Mouse (Mus musculus): ENCODE measurements around the gene Iqgap2. TPM values are rescaled to one million over a fixed set of nuclear protein-coding genes. Genes with fewer than 3 reads are reported as not detected.

The Iqgap2 gene
- polyA plus RNA-seq, 1 experiment from 2014 or later: 6.2 TPM

DNA sequence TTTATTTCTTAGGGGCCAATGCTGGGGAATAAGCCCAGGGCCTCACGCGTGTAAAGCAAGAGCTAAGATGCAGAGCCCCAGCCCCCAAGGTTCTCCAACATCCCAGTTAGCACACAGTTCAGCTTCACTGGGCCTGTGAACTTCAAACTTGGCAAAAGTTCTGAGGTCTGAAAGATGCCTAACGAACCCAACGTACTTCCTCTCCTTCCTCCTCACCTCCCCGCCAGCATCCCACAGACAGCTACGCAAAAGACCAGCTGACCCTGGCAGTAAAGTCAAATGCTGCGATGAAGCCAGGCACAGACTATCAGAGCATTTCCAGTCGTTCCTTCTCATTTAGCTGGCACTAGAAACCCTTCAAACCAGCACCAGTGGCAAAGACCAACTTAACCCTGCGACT is 10.3 kb downstream of the Iqgap2 start:
- no peak overlapping the region for H3K9ac ChIP-seq
- H3K27ac ChIP-seq: no peak overlapping the region
- no peaks in the 10 kb centered on the region for H3K27me3 ChIP-seq
- H3K4me3 ChIP-seq: no peak overlapping the region
- 80% methylated on average over 9 of the region's 9 CpGs for WGBS
- H3K9me3 ChIP-seq: no peaks in the 10 kb centered on the region
- ATAC-seq (ENCODE audit: borderline replicate concordance, extremely low read depth, low FRiP score, low TSS enrichment): no peak
- 0 out of 2 replicates have a peak, but pooled peaks cover 3% of the 10 kb centered on the region for H3K4me1 ChIP-seq
- no peaks in the 10 kb centered on the region for H3K36me3 ChIP-seq
- no peak overlapping the region for H3K4me2 ChIP-seq

DNA sequence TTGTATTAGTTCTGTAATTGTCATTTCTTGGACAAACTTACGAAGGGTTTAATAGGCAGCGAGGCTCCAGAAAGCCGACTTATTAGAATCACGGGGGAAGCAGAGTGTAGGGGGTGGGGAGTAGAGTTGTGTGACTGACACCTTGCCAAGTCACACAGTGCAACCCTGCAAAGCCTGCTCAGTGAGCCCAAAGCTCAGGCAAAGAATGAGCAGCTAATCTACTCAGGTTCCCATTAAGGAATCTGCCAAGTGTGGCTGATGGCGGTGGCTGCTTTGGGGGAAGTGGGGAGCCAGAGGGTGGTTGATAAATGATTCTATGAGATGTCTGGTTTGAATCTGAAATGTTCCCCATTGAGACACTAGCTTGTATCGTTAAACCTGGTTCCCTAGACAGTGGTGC is 11.1 kb downstream of the Iqgap2 start:
- H3K4me2 ChIP-seq: no peak overlapping the region
- H3K4me1 ChIP-seq: 0 out of 2 replicates have a peak, but pooled peaks cover 3% of the 10 kb centered on the region
- H3K27ac ChIP-seq: no peak overlapping the region
- H3K9me3 ChIP-seq: no peaks in the 10 kb centered on the region
- H3K4me3 ChIP-seq: no peak overlapping the region
- ATAC-seq (ENCODE audit: borderline replicate concordance, extremely low read depth, low FRiP score, low TSS enrichment): peak; percentile 70; the same call in 1 of the 2 replicates
- no peak overlapping the region for H3K9ac ChIP-seq
- no peaks in the 10 kb centered on the region for H3K36me3 ChIP-seq
- H3K27me3 ChIP-seq: no peaks in the 10 kb centered on the region
- WGBS: 51% methylated on average over 6 of the region's 6 CpGs

GRCm38 (mm10) chr13:95871993-95872392 is 19.7 kb downstream of the Iqgap2 start:
- no peak for ATAC-seq (ENCODE audit: borderline replicate concordance, extremely low read depth, low FRiP score, low TSS enrichment)
- Histone ChIP-seq H3K9me3 (no peaks in the 10 kb centered on the region), H3K4me1 (no peaks in the 10 kb centered on the region), H3K27me3 (no peaks in the 10 kb centered on the region), H3K9ac (no peak overlapping the region), H3K4me3 (no peak overlapping the region), H3K36me3 (no peaks in the 10 kb centered on the region), H3K4me2 (no peak overlapping the region), H3K27ac (no peak overlapping the region)
- 49% methylated on average over 4 of the region's 4 CpGs for WGBS

- no peak for ATAC-seq (ENCODE audit: borderline replicate concordance, extremely low read depth, low FRiP score, low TSS enrichment)
- Histone ChIP-seq H3K4me2 (no peak overlapping the region), H3K36me3 (no peaks in the 10 kb centered on the region), H3K4me3 (no peak overlapping the region), H3K27ac (no peak overlapping the region), H3K9me3 (no peaks in the 10 kb centered on the region), H3K4me1 (no peaks in the 10 kb centered on the region), H3K9ac (no peak overlapping the region), H3K27me3 (no peaks in the 10 kb centered on the region)
- 87% methylated on average over 8 of the region's 8 CpGs for WGBS
Observed at GRCm38 (mm10) chr13:95870626-95871025, 21.1 kb downstream of the Iqgap2 start.

- no peak overlapping the region for H3K27ac ChIP-seq
- 67% methylated on average over 8 of the region's 8 CpGs for WGBS
Observed at GRCm38 (mm10) chr13:95868896-95869540, 22.7 kb downstream of the Iqgap2 start.

DNA sequence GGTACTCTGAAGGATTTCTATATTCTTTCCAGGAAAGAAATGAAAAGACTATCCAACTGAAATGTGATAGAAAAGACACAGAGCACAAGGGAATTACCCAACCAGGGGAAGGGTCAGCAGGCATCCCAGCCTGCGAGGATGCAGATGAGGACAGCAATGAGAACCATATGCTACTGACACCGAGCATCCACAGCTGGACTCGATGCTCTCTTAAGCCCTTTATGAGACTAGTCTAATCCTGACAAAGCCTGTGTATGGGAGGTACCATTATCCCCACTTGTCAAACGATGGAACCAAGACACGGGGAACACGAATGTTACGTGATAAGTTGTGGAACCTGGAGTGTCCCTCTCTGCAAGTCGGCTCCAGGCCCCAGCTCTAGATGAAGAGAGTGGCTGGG is 29.5 kb downstream of the Iqgap2 start:
- no peaks in the 10 kb centered on the region for H3K9me3 ChIP-seq
- 64% methylated on average over 8 of the region's 8 CpGs for WGBS

More at GRCm38 (mm10) chr13:95868896-95869540, 22.7 kb downstream of the Iqgap2 start:
- H3K4me1 ChIP-seq: no peaks in the 10 kb centered on the region
- ATAC-seq (ENCODE audit: borderline replicate concordance, extremely low read depth, low FRiP score, low TSS enrichment): no peak
- no peaks in the 10 kb centered on the region for H3K36me3 ChIP-seq
- no peaks in the 10 kb centered on the region for H3K9me3 ChIP-seq
- H3K4me3 ChIP-seq: no peak overlapping the region
- no peaks in the 10 kb centered on the region for H3K27me3 ChIP-seq
- H3K9ac ChIP-seq: no peak overlapping the region
- no peak overlapping the region for H3K4me2 ChIP-seq

GRCm38 (mm10) chr13:95859271-95859670 is 32.5 kb downstream of the Iqgap2 start:
- Histone ChIP-seq H3K27ac (no peak overlapping the region), H3K4me2 (no peak overlapping the region), H3K9me3 (no peaks in the 10 kb centered on the region), H3K36me3 (no peaks in the 10 kb centered on the region), H3K27me3 (no peaks in the 10 kb centered on the region), H3K4me3 (no peak overlapping the region), H3K4me1 (no peaks in the 10 kb centered on the region), H3K9ac (no peak overlapping the region)
- 58% methylated on average over 4 of the region's 4 CpGs for WGBS
- no peak for ATAC-seq (ENCODE audit: borderline replicate concordance, extremely low read depth, low FRiP score, low TSS enrichment)

More for the DNA sequence above, 29.5 kb downstream of the Iqgap2 start:
- H3K4me3 ChIP-seq: no peak overlapping the region
- no peak overlapping the region for H3K4me2 ChIP-seq
- no peak overlapping the region for H3K27ac ChIP-seq
- no peaks in the 10 kb centered on the region for H3K4me1 ChIP-seq
- H3K9ac ChIP-seq: no peak overlapping the region
- ATAC-seq (ENCODE audit: borderline replicate concordance, extremely low read depth, low FRiP score, low TSS enrichment): no peak
- H3K27me3 ChIP-seq: no peaks in the 10 kb centered on the region
- H3K36me3 ChIP-seq: no peaks in the 10 kb centered on the region

GRCm38 (mm10) chr13:95858866-95859265 is 32.9 kb downstream of the Iqgap2 start:
- Histone ChIP-seq H3K27me3 (no peaks in the 10 kb centered on the region), H3K9me3 (no peaks in the 10 kb centered on the region), H3K4me1 (no peaks in the 10 kb centered on the region), H3K27ac (no peak overlapping the region), H3K4me2 (no peak overlapping the region), H3K36me3 (no peaks in the 10 kb centered on the region), H3K4me3 (no peak overlapping the region), H3K9ac (no peak overlapping the region)
- no peak for ATAC-seq (ENCODE audit: borderline replicate concordance, extremely low read depth, low FRiP score, low TSS enrichment)
- WGBS: 78% methylated on average over 9 of the region's 9 CpGs

DNA sequence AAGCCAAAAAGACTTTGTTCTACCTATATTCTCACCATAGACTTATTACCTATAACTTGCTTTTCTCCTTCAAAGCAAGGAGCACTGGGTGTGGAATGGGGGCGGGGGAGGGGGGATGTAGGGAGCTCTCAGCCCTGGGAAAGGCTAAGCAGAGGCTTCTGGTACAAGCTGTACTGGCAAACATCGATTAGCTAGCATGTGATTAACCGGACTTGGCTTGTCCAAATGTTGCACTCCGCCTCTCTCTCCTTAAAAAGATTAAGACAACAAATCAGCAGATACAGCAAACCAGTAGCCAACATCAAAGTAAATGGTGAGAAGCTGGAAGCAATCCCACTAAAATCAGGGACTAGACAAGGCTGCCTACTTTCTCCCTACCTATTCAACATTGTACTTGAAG is 36.2 kb downstream of the Iqgap2 start:
- ATAC-seq (ENCODE audit: borderline replicate concordance, extremely low read depth, low FRiP score, low TSS enrichment): no peak
- Histone ChIP-seq H3K27ac (no peak overlapping the region), H3K9me3 (no peaks in the 10 kb centered on the region), H3K27me3 (no peaks in the 10 kb centered on the region), H3K4me3 (no peak overlapping the region), H3K4me2 (no peak overlapping the region), H3K4me1 (no peaks in the 10 kb centered on the region), H3K36me3 (no peaks in the 10 kb centered on the region), H3K9ac (no peak overlapping the region)
- 89% methylated on average over 4 of the region's 4 CpGs for WGBS

- Histone ChIP-seq H3K27ac (no peak overlapping the region), H3K9me3 (no peaks in the 10 kb centered on the region), H3K27me3 (no peaks in the 10 kb centered on the region), H3K4me1 (no peaks in the 10 kb centered on the region), H3K36me3 (no peaks in the 10 kb centered on the region), H3K4me2 (no peak overlapping the region), H3K9ac (no peak overlapping the region), H3K4me3 (no peak overlapping the region)
- WGBS: 76% methylated on average over 4 of the region's 4 CpGs
- ATAC-seq (ENCODE audit: borderline replicate concordance, extremely low read depth, low FRiP score, low TSS enrichment): no peak
Observed at GRCm38 (mm10) chr13:95851611-95852010, 40.1 kb downstream of the Iqgap2 start.

GRCm38 (mm10) chr13:95850451-95850850 is 41.3 kb downstream of the Iqgap2 start:
- WGBS: 39% methylated on average over 5 of the region's 5 CpGs
- H3K4me1 ChIP-seq: no peaks in the 10 kb centered on the region
- H3K36me3 ChIP-seq: no peaks in the 10 kb centered on the region
- no peak overlapping the region for H3K4me3 ChIP-seq
- H3K9me3 ChIP-seq: no peaks in the 10 kb centered on the region
- no peak overlapping the region for H3K9ac ChIP-seq
- no peak overlapping the region for H3K27ac ChIP-seq
- H3K27me3 ChIP-seq: no peaks in the 10 kb centered on the region
- H3K4me2 ChIP-seq: no peak overlapping the region
- ATAC-seq (ENCODE audit: borderline replicate concordance, extremely low read depth, low FRiP score, low TSS enrichment): no peak

GRCm38 (mm10) chr13:95849501-95850007 is 42.2 kb downstream of the Iqgap2 start:
- Histone ChIP-seq H3K36me3 (no peaks in the 10 kb centered on the region), H3K9me3 (no peaks in the 10 kb centered on the region), H3K27ac (no peak overlapping the region), H3K4me2 (no peak overlapping the region), H3K27me3 (no peaks in the 10 kb centered on the region), H3K4me1 (no peaks in the 10 kb centered on the region), H3K4me3 (no peak overlapping the region), H3K9ac (no peak overlapping the region)
- no peak for ATAC-seq (ENCODE audit: borderline replicate concordance, extremely low read depth, low FRiP score, low TSS enrichment)
- WGBS: 49% methylated on average over 7 of the region's 7 CpGs
